Mouse (Mus musculus) adrenal gland, postnatal 4 days (tissue): ENCODE results near the gene Csdc2. TPM values are rescaled to one million over a fixed set of nuclear protein-coding genes. Genes with fewer than 3 reads are reported as not detected.
"Not testable (repeated sequence)": the region's sequence is repeated elsewhere in the genome, so short reads cannot be mapped to it uniquely, and the experiment has no call there.

Experiments
- DNase-seq, 2 experiments: peaks; one replicate each; pipeline ENCODE4 v3.0.0; 2021 to 2022; ENCODE audit warnings: low spot score in 2 of 2, mixed read lengths in 2 of 2
- total RNA-seq, 2 experiments: library from RNA; stranded (reverse); gene quantifications; 2 replicates each; pipeline ENCODE4 v1.2.3; 2021

The Csdc2 gene
- total RNA-seq, 2 experiments from 2014 or later: 52.8 to 55.7 TPM

- DNase-seq: no peak
Measured at GRCm38 (mm10) chr15:81952310-81952709, 15.8 kb downstream of the Csdc2 start.

DNA sequence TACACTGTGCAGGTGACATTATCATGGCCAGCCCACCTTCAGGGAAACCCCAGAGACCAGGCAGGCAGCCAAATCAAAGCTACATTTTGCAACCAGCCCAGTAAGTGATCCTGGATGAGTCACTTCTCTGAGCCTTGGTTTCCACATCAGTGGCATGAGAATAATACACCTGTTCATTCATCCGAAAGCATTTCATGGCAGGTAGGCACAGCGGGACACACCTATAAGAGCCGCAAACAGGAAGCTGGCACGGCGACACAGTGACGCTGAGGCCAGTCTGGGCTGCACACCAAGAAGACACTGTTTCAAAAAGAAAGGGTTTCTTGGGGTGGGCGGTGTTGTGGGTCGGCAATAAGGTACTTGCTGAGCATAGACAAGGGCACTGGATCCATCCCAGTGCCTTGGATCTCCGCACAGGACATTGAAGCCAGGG, 17.6 kb downstream of the Csdc2 start:
- no peak for DNase-seq

DNA sequence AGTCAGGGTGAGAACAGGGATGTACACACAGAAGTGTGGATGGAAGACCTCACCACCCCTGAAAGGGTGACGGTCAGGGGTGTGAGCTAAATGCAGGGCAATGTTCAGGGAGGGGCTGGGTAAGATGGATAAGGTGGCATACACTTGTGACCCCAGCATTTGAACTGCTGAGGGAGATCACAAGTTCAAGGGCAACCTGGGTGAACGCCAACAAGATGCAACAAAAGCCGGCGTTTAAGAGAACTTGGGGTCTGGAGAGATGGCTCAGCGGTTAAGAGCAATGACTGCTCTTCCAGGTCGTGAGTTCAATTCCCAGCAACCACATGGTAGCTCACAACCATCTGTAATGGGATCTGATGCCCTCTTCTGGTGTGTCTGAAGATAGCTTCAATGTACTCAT, 18.2 kb downstream of the Csdc2 start:
- DNase-seq: no peak

- no peak for DNase-seq
Measured at GRCm38 (mm10) chr15:81955414-81955813, 18.9 kb downstream of the Csdc2 start.

DNA sequence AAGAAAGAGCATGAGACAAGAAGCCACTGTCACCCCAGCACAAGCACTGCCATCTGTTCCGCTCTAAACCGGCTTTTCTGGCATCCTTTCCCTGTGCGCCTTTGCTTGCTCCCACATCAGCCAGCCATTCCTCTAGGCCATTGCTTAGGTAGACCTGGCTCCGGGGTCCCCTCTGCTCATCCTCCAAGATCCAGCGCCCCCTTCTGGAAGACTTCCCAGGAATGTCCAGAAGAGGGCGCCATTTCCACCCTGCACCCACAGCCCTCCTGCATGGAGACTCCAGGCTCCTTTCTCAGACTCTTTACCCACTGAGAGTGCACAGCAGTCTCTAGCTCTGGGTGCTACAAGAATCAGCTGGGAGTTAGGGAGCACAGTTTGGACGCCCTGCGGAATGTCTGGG, 19.9 kb downstream of the Csdc2 start:
- DNase-seq: no peak

DNA sequence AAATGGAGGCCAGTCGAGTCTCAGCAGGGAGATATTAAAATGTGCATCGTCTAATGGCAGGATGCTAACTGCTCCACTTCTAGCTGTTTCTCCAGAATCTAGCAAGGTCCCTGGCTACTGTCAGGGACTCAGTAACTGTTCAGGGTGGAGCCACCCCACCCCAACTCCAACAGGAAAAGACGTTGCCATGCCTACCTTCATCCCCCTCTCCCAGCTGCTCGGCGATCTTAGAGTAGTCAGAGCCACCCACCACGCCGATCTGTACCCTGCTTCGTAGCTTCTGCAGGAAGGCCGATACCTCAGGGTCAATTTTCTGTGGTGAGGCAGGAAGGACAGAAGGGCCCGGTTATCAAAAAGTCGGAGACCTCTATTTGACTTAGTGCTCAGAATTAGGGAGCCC, 21.0 kb downstream of the Csdc2 start:
- DNase-seq: no peak

DNA sequence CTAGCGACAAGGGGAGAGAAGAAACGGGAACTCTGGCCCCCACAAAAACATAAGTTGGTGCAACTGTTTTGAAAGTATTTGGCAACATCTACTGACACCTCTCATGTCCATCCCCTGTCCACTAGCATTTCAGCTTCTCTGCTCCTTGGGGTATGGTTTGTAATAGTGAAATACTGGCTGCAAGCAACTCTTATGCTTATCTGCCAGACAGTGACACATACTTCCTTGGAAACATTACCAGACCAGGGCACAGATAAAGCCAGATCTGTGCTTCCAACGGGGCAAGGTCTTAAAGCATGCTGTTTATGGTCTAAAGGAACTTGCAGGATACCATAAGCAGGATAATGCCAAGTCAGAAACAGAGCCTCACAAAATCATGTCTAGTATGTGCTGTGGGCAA, 22.3 kb downstream of the Csdc2 start:
- DNase-seq: no peak

DNA sequence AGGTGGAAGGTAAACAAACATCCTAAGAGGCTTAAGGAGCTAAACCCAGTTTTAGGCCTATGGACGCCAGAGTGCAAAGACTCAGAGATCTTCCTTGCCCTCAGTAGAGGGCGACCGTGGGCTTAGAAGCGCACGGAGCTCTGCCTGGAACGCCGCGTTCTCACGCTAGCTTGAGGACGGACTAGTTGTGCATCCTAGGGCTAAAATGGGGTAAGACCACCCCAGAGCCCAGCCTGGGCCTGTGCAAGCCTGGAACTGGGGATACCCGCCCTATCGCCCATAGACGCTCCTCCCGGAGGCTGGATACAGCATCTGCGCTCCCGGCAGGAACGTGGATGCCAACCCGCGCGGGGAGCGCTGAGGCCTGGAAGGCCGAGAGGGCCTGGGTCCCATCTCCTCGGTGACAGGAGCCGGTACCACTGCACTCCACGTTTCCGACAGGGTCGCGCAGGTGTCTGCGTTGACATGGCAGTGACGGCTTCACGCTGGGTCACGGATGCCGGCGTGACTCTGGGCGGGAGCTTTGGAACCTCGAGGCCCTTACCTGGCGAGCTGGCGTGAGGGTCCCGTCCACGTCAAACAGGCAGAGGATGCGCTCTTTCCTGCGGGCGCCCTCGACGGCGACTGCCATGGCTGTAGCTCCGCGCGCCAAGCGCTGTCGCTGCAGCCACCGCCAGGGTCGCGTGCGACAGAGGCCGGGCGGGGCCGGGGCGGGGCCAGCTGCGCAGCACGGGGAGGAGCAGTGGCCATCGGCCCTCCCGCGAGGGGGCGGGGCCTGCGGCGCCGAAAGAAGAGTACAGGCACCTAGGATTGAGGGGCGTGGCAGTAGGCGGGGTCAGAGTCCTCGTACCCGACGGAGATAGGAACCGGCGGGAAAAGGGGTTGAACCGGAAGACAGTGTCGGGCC, 23.9 kb downstream of the Csdc2 start, which contains the start of gene Pmm1:
Pmm1 (minus strand) TSS at position 760 of the 907 bp plus-strand sequence.
- peak; percentile 94 to 98 for DNase-seq

DNA sequence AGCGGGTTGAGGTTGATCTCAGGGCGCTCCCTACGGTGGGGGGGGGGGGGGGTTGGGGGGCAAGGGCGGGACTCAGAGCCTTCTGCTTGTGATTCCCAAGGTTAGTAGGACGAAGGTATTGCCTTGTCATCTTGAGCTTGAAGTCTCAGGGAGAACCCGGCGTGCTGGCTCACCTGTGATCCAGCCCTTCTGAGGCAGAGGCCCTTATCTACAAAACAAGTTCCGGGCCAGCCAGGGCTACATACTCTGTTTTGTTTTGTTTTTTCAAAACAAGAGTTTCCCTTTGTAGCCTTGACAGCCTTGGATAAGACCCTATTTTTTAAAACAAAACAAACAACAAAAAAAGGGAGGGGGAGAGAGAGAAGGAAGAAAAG, 24.5 kb downstream of the Csdc2 start:
- no peak for DNase-seq

DNA sequence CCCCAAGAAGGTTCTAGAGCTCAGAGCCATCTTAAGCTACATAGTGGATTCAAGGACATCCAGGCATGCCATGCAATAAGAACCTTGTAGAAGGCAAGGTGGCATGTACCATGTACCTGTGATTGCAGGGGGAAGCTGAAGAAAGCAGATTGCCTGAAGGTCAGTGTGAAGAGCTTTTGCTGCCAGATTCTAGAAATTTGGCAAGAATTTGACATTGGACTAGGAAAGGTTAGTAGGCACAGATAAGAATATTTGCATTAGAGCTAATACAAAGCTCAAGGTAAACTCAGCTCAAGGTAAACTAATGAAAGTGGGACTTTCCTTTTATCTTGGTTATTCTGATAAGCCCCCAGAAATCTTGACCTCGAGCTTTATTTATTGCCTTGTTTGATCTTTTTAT, 27.7 kb downstream of the Csdc2 start:
- no peak for DNase-seq

GRCm38 (mm10) chr15:81964980-81965545, 28.5 kb downstream of the Csdc2 start:
- DNase-seq: no peak

DNA sequence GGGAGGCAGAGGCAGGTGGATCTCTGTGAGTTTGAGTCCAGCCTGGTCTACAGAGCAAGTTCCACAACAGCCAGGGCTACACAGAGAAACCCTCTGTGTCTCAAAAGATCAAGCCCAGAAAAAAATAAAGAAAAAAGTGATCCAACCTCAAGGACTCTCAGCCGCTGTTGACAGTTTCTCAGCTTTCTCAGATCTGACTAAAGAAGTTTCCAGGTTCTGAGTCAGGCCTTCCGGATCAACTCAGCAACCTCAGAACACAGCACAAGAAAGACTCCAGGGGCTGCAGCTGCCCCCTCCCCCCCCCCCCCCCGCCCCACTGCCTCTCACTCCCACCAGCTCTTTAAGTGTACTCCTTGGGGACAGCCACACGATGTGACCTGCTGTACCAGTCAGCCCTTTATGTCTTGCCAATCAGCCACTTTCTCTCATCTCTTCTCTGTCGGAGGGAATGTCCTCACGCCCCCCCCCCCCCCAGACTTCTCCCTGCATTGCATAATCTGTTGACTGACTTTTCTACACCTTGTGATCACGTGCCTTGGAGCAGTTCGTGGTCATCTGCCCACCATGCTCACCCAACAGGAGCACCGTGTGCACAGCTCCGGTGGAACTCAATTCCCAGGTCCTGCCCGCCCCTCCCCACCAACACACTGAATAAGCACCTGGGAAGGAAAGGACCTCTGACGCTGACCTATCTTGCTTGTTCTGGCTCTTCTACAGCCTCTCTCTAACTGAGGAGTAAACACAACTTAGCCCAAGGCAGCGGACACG, 29.7 kb downstream of the Csdc2 start:
- no peak for DNase-seq

GRCm38 (mm10) chr15:81967821-81968220, 31.3 kb downstream of the Csdc2 start:
- DNase-seq: no peak

- DNase-seq: no peak
Measured at GRCm38 (mm10) chr15:81968447-81968846, 31.9 kb downstream of the Csdc2 start.

GRCm38 (mm10) chr15:81969173-81969572, 32.6 kb downstream of the Csdc2 start:
- DNase-seq: no peak

- not testable (repeated sequence) for DNase-seq
Measured at GRCm38 (mm10) chr15:81969635-81970034, 33.1 kb downstream of the Csdc2 start.

- DNase-seq: not testable (repeated sequence)
Measured at GRCm38 (mm10) chr15:81970498-81970897, 33.9 kb downstream of the Csdc2 start.

GRCm38 (mm10) chr15:81975156-81975555, 38.6 kb downstream of the Csdc2 start:
- not testable (repeated sequence) for DNase-seq

DNA sequence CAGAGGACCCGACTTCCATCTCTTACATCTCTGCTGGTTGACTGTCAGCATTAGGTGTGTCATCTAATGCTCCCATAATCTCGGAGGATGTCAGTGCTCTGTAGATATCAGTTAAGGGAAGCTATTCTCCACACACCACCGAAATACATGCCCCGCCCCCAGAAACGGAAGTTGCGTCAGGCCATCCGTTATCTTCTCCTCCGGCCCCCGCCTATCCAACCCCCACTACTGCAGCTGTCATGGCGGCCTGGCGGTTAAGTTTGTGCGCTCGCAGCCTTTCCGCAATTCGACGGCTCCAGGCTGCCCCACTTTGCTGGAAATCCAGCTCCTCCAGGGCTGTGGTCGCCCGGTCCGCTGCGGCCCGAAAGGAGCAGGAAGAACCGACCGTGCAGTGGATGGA, 43.8 kb downstream of the Csdc2 start, which contains the start of gene 1700029P11Rik:
1700029P11Rik (plus strand) TSS at position 220 of the 400 bp plus-strand sequence.
- DNase-seq: no peak

GRCm38 (mm10) chr15:81982173-81982572, 45.6 kb downstream of the Csdc2 start:
- DNase-seq: no peak

- DNase-seq: no peak
Measured at GRCm38 (mm10) chr15:81985267-81986161, 49.0 kb downstream of the Csdc2 start.
